Mouse (Mus musculus) gastrocnemius, postnatal 4 days (tissue): ENCODE data around the gene Prpf8. TPM values are rescaled to one million over a fixed set of nuclear protein-coding genes. Genes with fewer than 3 reads are reported as not detected.
A peak's percentile ranks its signal among the peaks of the same experiment; 100 is the strongest.

Experiments used
- DNase-seq, 2 experiments: peaks; one replicate each; pipeline ENCODE4 v3.0.0; 2021 to 2022; ENCODE audit warnings: low spot score in 2 of 2, mixed read lengths in 2 of 2
- total RNA-seq, 2 experiments: library from RNA; stranded (reverse); gene quantifications; 2 replicates each; pipeline ENCODE4 v1.2.3; 2021

The Prpf8 gene
- total RNA-seq, 2 experiments from 2014 or later, result 97.2 TPM

DNA sequence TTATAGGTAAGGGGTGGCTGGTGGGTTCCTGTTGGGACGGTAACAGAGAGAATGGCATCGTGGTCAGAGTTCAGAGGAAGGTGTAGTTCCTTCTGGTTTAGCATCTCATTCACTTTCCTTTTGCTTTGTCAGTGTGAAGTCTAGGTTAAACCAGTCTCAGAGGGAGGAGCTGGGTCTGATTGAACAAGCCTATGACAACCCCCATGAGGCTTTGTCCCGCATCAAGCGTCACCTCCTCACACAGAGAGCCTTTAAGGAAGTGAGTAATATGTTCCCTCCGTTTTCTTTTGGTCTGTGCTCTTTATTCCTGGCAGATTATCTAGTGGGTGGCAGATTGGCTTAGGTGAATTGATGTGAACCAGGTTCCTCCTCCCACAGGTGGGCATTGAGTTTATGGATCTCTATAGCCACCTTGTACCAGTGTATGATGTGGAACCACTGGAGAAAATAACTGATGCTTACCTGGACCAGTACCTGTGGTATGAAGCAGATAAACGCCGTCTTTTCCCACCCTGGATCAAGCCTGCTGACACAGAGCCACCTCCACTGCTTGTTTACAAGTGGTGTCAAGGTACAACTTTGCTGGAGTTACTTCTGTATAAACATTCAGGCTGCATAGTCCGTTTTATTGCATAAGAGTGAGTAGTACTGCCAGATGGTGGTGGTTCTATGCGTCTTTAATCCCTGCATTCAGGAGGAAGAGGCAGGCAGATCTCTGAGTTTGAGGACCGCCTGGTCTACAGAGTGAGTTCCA, 7.9 kb downstream of the Prpf8 start:
- no peak for DNase-seq

DNA sequence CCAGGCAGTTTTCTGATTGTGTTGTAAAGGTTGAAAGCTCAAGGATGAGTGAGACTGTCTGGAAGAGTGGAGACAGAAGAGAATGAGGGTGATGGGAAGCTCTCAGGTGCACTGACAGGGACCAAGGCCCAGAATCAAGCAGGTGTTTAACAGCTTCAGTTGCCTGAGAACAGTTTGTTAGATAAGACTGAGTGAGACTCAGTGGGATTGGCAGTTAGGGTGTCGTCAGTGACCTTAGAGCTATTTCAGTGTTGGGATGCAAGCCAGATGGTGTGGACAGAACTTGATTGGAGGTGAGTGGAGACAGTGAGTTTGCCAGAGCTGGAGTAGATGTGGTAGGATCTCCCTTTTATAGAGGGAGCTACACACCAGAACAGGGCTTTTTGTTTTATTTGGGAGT, 11.5 kb downstream of the Prpf8 start:
- DNase-seq, result no peak

DNA sequence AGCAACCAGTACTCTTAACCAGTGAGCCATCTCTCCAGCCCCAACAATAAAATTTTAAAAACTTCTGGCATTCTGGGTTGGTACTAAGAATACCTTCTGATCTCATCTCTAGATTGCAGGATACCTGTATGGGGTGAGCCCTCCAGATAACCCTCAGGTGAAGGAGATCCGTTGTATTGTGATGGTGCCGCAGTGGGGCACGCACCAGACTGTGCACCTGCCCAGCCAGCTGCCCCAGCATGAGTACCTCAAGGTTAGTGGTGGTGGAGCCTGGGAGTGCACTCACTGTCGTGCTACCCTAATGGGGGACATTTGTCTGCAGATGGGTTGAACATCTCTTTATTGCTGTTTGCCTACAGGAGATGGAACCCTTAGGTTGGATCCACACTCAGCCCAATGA, 21.5 kb downstream of the Prpf8 start:
- DNase-seq, result no peak

DNA sequence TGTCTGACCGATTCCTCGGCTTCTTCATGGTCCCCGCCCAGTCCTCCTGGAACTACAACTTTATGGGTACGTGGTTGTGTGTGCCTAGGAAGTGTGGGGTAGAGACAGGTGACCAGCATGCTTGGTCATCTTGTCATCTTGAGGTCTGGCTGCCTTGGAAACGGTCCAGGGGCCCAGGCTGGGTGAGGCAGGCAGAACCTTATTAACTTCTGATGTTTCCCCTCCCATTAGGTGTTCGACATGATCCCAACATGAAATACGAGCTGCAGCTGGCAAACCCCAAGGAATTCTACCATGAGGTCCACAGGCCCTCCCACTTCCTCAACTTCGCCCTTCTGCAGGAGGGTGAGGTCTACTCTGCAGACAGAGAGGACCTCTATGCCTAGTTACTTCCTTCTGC, 22.3 kb downstream of the Prpf8 start:
- DNase-seq, result no peak

DNA sequence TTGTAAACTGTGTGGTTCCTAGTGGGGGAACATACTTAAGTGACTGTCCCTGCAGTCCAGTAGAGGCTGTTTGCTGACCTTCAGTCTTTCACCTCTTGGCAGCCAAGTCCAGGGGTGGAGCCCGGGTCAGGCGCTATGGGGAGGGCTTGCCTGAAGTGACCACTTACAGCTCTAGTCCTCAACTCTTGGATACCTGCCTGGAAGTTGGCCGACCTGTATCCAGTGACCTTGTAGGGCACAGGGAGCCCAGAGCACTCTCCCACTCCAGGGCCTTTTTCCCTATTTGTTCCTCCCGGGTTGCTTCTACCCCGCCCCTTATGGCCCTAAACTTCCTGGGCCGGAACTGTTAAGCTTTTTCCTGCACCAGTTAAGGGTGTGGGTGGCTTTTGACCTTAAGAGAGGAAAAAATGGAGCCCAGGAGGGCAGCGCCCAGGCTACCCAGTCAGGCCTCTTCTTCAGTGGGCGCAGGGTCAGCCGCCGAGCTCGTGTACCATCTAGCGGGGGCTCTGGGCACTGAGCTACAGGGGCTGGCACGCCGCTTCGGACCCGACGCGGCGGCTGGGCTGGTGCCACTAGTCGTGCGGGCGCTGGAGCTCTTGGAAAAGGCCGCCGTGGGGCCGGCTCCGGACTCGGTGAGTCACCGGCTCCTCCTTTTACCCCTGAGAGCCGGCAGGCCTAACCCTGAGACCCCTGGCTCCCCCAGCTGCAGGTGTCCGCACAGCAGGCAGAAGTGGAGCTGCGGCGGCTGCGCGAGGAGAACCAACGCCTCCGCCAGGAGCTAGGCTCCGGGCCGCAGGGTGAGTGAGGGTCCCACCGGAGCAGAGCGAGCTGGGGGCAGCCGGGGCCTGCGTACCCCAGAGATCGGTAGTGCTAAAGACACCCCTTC, 23.4 kb downstream of the Prpf8 start, which contains the start of gene Rilp:
Gene Rilp (plus strand): TSS at position 354 of the 886 bp plus-strand sequence.
- DNase-seq, result peak; percentile 51 to 75

DNA sequence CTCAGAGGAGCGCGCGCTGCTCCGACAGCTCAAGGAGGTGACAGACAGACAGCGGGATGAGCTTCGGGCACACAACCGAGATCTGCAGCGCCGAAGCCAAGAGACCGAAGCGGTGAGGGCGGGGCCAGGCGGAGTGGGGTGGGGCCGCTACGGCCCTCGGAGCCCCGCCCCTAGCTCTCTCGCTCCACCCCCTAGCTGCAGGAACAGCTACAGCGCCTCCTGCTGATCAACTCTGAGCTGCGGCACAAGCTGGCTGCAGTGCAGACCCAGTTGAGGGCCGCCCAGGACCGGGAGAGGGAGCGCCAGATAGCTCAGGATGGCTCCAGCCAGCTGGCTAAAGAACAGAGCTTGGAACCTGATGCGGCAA, 24.0 kb downstream of the Prpf8 start:
- peak; percentile 93 to 97 for DNase-seq

DNA sequence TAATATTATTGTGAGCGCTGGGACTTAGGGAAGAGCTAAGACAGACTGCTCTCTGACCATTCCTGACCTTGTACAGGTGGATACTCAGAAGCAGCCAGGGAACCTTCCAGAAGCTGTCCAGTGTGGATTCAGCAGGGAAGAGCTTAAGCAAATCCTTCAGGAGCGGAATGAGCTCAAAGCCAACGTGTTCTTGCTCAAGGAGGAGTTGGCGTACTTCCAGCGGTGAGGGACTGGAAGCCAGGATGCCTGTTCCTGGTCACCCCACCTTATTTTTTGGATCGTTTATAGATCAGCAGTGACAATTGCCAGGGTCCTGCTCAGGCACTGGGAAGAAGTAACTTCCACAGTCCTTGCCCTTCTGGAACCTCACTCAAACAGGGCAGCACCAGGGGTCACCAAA, 24.6 kb downstream of the Prpf8 start:
- DNase-seq, result peak in 1 of 2 experiments; percentile 56

DNA sequence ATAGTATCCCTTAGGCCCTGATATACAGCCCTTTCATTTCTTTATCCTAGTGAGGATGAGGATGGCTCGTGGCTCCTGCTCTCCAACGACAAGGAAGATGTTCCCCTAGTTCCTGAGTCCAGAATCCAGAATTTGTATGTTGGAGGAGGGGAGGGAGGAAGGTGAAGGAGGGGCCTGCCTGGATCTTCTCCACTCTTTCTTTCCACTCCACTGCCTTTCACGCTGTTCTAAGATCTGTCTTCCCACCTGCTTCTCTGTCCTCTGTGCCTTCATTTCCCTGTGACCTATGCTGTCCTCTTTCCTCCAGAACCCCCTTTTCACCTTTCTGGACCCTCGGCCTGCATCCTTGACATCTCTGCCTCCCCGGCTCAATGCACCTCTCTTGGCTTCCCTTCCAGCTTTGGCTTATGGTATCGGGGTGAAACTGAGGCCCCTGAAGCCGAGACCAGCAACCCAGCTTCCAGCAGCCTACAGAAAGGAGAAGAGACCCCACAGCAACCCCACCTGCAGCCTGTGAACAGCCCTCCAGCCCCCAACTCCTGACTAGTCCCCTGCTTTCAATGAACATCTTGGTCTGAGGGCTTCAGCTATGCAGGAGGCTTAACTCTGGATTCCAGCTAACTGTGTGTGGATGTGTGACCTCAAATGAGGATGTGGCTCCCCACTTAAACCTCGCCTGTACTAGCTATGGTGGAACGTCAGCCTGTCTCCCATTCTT, 25.8 kb downstream of the Prpf8 start:
- DNase-seq, result no peak

DNA sequence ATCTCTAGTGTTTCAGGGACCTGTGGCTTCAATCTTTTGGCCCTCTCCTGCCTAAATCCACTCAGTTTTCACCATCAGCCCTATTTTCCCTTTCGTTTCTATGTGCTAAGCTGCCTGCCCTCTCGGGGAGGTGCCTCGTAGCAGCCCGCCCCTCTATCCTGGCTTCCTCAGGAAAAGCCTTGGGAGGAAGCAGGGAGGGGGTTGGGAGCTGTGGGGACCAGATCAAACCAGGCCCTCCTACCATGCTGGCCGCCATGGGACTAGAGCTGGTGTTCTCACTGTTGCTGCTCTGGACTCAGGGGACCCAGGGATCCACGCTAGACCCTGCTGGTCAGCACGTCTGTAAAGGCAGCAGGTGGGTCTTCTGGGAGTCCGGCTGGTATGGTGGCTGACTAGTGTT, 26.7 kb downstream of the Prpf8 start, which contains the start of gene Scarf1:
Gene Scarf1 (plus strand): TSS at position 205 of the 400 bp plus-strand sequence.
- peak in 1 of 2 experiments; percentile 31 for DNase-seq

DNA sequence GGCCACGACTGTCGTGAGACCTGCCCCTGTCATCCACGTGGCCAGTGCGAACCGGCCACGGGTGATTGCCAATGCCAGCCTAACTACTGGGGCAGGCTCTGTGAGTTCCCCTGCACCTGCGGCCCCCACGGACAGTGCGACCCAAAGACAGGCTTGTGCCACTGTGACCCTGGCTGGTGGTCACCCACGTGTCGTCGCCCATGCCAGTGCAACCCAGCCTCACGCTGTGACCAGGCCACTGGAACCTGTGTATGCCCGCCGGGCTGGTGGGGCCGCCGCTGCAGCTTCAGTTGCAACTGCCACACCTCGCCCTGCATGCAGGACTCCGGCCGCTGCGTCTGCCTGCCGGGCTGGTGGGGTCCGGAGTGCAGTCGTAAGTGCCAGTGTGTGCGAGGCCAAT, 28.6 kb downstream of the Prpf8 start:
- no peak for DNase-seq

DNA sequence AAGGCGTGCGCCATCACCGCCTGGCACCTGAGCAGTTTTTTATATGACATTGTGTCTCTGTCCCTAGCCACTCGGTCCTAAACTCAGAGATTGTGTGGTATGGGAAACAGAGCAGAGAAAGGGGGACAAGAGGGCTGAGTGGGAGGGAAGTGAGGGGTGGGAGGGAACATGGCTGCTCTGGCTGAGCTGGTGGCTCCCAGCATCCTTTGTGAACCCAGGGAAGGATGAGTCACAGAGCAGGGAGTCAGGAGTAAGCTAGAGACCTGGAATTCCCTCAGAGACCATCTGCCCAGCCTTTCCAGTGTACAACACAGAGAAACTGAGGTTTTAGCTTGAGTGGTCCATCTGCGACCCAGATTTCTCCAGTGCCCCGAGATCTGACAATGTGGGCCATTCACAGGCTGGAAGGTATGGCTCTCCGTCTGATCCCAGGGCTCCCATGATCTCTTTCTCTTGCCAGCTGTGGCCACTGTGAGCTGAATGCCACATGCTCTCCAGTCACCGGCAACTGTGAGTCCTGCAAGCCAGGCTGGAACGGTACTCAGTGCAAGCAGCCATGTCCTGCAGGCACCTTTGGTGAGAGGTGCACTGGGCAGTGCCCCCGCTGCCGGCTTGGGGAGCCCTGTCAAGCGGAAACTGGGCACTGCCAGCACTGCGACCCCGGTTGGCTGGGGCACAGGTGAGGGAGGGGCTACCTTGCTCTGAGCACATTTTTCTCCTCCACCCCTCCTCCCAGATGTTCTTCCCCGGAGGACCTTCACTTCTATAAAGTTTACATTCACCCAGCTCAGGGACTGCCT, 33.4 kb downstream of the Prpf8 start:
- DNase-seq, result no peak

DNA sequence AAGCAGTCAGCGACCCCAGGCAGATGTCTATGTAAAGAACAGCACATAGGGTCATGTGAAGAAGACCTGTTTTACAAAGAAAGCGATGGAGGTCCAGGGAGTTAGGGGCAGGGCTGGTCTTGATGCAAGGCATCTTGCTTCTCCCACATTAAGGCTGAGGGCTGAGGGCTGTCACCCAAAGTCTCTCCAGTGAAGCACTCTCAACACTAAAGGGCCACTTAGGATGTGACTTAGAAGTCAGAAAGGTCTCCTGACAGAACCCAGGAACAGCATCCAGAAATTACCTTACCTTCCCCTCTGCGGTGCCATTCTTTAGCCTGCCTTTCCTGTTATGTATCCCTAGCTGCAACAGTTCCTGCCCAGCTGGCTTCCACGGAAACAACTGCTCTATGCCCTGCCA, 35.0 kb downstream of the Prpf8 start:
- DNase-seq, result no peak

DNA sequence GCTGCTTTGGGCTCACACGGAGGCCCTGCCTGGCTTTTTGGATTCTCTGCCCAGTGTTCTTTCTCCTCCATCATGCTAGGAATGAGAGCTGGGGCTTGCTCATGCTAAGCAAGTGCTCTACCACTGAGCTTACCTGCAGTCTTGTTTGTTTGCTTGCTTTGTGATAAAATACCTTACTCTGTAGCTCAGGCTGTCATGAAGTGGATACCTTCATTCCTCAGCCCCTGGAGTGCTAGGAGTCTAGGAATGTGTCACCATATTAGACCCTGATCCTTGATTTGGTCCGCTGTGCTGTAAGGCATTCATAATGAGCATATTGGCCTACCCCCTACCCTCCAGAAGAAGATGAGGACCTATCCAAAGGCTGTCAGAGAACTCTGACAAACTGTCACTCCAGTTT, 36.2 kb downstream of the Prpf8 start:
- DNase-seq, result no peak

DNA sequence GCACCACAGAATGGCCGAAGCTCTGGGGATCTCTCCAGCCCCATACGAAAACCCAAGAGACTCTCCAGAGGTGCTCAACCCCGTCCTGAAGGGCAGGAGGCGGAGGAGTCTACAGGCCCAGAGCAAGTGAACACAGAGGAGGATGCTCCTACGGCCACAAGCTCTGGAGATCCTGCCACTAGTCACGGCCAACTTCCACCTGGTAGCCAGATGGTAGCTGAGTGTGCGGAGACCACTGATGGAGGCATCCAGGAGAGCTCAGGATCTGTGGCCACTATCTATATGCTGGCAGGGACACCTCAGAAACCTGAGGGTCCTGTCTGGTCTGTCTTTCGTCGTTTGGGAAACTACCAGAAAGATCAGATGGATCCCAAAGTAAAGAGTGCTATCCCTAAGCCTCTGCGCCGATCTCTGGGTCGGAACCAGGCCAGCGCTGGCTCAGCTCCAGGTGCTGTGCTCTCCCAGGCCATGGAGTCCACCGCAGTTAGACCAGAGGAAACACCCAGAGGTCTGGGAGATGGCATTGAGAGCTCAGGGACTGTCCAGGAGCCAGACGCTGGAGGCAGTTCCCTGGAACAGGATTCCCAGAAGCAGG, 39.0 kb downstream of the Prpf8 start:
- no peak for DNase-seq

DNA sequence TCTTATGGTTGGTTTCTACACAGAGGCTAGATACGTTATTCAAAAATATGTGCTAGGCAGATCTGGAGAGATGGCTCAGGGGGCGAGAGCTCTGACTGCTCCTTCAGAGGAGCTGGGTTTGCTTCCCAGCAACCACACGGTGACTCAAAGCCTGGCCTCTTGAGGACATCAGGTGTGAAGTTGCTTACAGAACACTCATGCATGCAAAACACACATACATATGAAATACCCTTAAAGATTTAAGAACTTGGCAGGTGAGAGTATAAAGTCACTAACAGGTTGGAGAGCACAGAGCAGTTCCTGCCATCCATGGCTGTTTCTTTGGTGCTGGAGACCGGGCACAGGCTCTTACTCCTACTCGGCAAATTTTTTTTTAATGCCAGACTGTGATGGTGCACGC, 40.3 kb downstream of the Prpf8 start:
- DNase-seq, result no peak

DNA sequence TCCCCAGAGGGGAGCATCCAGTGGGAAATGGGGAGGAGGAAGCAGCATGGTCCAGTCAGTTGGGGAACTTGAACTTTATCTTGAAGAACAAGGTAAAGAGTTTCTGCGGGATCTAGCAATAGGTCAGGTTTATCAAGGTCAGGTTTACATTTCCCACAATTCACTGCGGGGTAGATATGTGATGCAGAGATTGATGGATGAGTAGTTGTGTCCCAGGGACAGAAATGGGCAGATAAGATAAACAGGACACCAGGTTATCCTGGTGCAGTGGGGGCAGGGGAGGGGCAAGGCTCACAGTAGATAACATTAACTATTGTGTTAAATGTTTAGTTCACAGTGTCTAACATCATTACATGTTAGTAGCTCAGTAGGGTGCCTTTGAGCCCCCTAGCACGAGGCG, 43.2 kb downstream of the Prpf8 start:
- DNase-seq, result no peak

DNA sequence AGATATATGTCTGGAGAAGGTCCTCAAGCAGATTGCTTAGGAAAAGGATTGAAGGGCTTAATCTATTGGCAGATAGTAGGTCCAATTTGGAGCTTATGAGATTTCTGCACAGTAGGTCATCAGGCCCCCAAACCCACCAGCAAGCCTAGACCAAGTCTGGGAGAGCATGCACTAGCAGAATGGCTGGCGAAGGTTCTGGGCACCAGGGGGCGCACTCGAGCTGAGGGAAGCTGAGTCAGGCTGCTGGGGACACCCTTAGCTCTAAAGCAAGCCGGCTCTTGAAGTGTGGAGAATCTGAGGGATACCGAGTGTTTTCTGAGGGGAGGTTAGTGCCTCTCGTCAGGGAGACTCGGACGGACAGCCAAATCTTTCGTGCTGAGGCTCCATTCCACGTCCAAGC, 43.7 kb downstream of the Prpf8 start:
- peak; percentile 98 to 99 for DNase-seq

DNA sequence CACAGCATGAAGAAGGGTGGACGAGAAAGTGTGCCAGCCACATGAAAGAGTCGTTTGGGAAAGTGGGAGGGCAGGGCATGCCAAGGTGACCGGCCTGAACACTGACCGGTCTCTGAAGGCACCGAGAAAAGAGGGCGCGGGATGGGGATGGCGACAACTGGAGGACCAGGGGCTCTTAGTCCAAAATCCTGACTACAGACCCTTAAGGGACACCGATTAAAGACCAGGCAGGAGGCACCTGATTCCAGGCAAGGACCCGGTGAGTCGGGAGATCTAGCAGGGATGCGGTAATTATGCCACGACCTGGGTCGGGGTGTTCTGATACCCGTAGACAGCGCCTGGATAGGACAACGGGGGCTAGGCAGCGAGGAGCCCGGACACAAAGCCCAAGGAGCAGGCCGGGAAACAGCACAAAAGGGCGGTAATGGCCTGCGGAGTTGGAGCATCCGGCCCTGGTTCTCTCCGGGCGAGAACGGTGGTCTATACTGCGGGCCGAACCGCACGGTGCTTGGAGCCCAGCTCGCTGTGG, 44.3 kb downstream of the Prpf8 start:
- DNase-seq, result no peak

DNA sequence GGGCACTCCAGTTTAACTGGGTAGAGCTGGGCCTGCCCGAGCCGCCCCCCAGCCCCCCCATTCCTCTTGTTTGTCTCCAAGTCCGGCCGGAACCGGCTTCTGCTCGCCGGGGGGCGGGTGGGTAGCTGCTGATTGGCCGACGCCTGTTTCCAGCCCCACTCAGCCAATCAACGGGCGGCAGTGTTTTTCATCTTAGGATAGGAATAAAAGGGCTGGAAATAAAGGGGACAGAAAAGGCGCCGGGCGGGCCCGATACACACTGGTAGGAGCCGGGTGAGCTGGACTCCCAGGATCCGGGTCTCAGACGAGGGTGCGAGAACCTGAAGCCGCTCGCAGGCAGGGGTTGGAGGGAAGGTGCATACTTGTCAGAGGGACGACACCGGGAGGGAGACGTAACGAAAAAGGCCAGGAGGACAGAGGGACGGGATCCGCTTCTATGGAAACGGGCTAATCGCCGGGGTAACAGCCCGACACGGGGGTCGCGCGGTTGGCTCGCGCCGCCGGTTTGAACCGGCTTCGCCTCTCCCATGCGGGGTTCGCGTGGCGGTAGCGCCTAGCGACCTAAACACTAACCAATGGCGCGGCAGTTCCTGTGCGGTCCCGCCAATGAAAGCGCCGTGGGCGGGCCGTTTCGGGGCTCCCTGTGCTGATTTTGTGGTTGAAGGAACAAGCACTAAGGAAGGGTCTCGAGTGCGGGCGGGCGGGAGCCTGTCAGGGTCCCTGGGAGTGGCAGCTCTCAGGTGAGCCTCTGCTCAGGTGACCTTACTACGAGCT, 45.0 kb downstream of the Prpf8 start, which contains the start of gene Slc43a2:
Gene Slc43a2 (plus strand): TSS at position 226 of the 774 bp plus-strand sequence.
- peak; percentile 83 to 92 for DNase-seq
